Mouse (Mus musculus): ENCODE results near the gene Dimt1.

- TF ChIP-seq CTCF (IDR thresholded peaks at IDR 0.05; ENCODE audit: low read depth), result no peak
- no peak for TF ChIP-seq EP300 (IDR thresholded peaks at IDR 0.05; ENCODE audit: low read depth)
Observed at GRCm38 (mm10) chr13:106929201-106929600, 17.7 kb upstream of the Dimt1 start.

All from liver, postnatal 0 days (tissue).